Mouse (Mus musculus): ENCODE measurements at regions not wholly inside any gene's neighbourhood (a gene's known extent, or its start where the extent isn't known, plus 50 kb on each side); places are given as distances from the start of the nearest gene placed in this dataset.

DNA sequence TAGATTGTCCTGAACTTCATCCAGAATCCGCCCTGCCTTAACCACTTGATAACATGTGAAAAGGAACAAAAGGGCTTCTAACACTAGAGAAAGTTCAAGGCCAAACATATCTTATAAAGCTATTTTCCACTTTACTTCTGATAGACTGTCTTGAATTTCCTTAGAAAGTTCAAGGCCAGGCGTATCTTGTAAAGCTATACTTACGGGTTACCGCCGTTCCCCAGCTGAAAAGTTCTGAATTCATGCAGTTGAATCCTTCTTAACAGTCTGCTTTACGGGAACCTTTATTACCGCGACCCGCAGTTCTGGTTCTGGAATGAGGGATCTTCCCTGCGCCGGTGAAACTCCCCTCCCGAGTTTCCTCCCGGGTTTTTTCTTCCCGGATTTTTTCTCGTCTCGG lies 492.0 kb downstream of the Gm21739 start:
- peak; percentile 1 to 3 for DNase-seq (ENCODE audit: low spot score in 2 of 2)
